Mouse (Mus musculus) testis, adult 2 months (tissue): ENCODE results near the gene Slc35e4. TPM values are rescaled to one million over a fixed set of nuclear protein-coding genes. Genes with fewer than 3 reads are reported as not detected.
"Not testable (repeated sequence)": the region's sequence is repeated elsewhere in the genome, so short reads cannot be mapped to it uniquely, and the experiment has no call there.

Experiments used
- H3K27ac ChIP-seq: fragments of 200-500 bp; 2 replicates; pipeline ENCODE4 v1.5.1; 2012; ENCODE audit warnings: low read depth, low read length; ENCODE audit not compliant: control insufficient read depth, insufficient read depth
- H3K27me3 ChIP-seq: fragments of 200-500 bp; 2 replicates; pipeline ENCODE4 v1.6.1; 2012; ENCODE audit warnings: mild to moderate bottlenecking, low read length, moderate library complexity; ENCODE audit not compliant: control insufficient read depth, insufficient read depth
- H3K36me3 ChIP-seq: fragments of 200-500 bp; 2 replicates; pipeline ENCODE4 v1.6.1; 2012; ENCODE audit warnings: mild to moderate bottlenecking, low read length; ENCODE audit not compliant: control insufficient read depth, insufficient read depth
- H3K4me1 ChIP-seq: fragments of 200-500 bp; 2 replicates; pipeline ENCODE4 v1.6.1; 2012; ENCODE audit warnings: low read length; ENCODE audit not compliant: control insufficient read depth, insufficient read depth
- H3K4me3 ChIP-seq: fragments of 200-500 bp; 2 replicates; pipeline ENCODE4 v1.5.1; 2012; ENCODE audit warnings: low read depth, mild to moderate bottlenecking, low read length, moderate library complexity, mixed read lengths; ENCODE audit not compliant: control insufficient read depth
- CTCF ChIP-seq: fragments of 200-500 bp; IDR thresholded peaks from 2 replicates; pipeline ENCODE4 v1.5.1; 2012; ENCODE audit warnings: low read depth, mild to moderate bottlenecking, inconsistent platforms, low read length, moderate library complexity; ENCODE audit not compliant: control insufficient read depth, insufficient read depth, insufficient replicate concordance
- POLR2A ChIP-seq: fragments of 200-500 bp; IDR thresholded peaks from 2 replicates; pipeline ENCODE4 v1.6.1; 2012; ENCODE audit warnings: low read depth, mild to moderate bottlenecking, inconsistent platforms, low read length, moderate library complexity; ENCODE audit not compliant: control insufficient read depth
- polyA plus RNA-seq: library from polyadenylated mRNA; depleted of rRNA; stranded (reverse); fragments of >200 nt; gene quantifications from 2 replicates; pipeline ENCODE4 v1.2.3, GENCODE M21; 2012

The Slc35e4 gene
- polyA plus RNA-seq, 1 experiment, result 0.64 TPM

GRCm38 (mm10) chr11:3913316-3914108 lies 952 bp downstream of the Slc35e4 start:
- peaks cover 17% of the 10 kb centered on the region for H3K4me1 ChIP-seq
- H3K27ac ChIP-seq, result no peak overlapping the region
- no peak for TF ChIP-seq POLR2A
- TF ChIP-seq CTCF, result no peak
- peak overlapping the region; percentile 68 for H3K4me3 ChIP-seq
- H3K27me3 ChIP-seq, result 0 out of 2 replicates have a peak, but pooled peaks cover 3% of the 10 kb centered on the region
- H3K36me3 ChIP-seq, result no peaks in the 10 kb centered on the region

- TF ChIP-seq CTCF (no peak), POLR2A (no peak)
- Histone ChIP-seq H3K27me3 (0 out of 2 replicates have a peak, but pooled peaks cover 3% of the 10 kb centered on the region), H3K36me3 (no peaks in the 10 kb centered on the region), H3K4me1 (peaks cover 17% of the 10 kb centered on the region), H3K4me3 (peak overlapping the region; percentile 68), H3K27ac (no peak overlapping the region)
These were observed 1.6 kb downstream of the Slc35e4 start for GRCm38 (mm10) chr11:3912875-3913271.

- Histone ChIP-seq H3K27ac (no peak overlapping the region), H3K4me3 (peak overlapping the region; percentile 68), H3K36me3 (no peaks in the 10 kb centered on the region), H3K27me3 (0 out of 2 replicates have a peak, but pooled peaks cover 3% of the 10 kb centered on the region), H3K4me1 (peaks cover 17% of the 10 kb centered on the region)
- TF ChIP-seq CTCF (no peak), POLR2A (no peak)
These were observed 2.2 kb downstream of the Slc35e4 start for GRCm38 (mm10) chr11:3912100-3912874.

GRCm38 (mm10) chr11:3911440-3911839 lies 3.0 kb downstream of the Slc35e4 start:
- peaks cover 17% of the 10 kb centered on the region for H3K4me1 ChIP-seq
- H3K27ac ChIP-seq, H3K4me3 ChIP-seq, H3K27me3 ChIP-seq, H3K36me3 ChIP-seq: not testable (repeated sequence)

- TF ChIP-seq POLR2A, result no peak
- TF ChIP-seq CTCF, result no peak
- H3K27me3 ChIP-seq, result 0 out of 2 replicates have a peak, but pooled peaks cover 3% of the 10 kb centered on the region
- no peak overlapping the region for H3K4me3 ChIP-seq
- peaks cover 17% of the 10 kb centered on the region for H3K4me1 ChIP-seq
- H3K27ac ChIP-seq, result no peak overlapping the region
- H3K36me3 ChIP-seq, result no peaks in the 10 kb centered on the region
These were observed 3.8 kb downstream of the Slc35e4 start for GRCm38 (mm10) chr11:3910513-3911310.

GRCm38 (mm10) chr11:3909236-3909635 lies 5.2 kb downstream of the Slc35e4 start:
- H3K4me1 ChIP-seq, result peaks cover 15% of the 10 kb centered on the region

GRCm38 (mm10) chr11:3905446-3905845 lies 9.0 kb downstream of the Slc35e4 start:
- no peaks in the 10 kb centered on the region for H3K36me3 ChIP-seq
- no peak overlapping the region for H3K4me3 ChIP-seq
- H3K27ac ChIP-seq, result no peak overlapping the region
- no peaks in the 10 kb centered on the region; the same call in 1 of the 2 replicates for H3K4me1 ChIP-seq
- H3K27me3 ChIP-seq, result no peaks in the 10 kb centered on the region
- TF ChIP-seq POLR2A (no peak), CTCF (no peak)

More at GRCm38 (mm10) chr11:3909236-3909635, 5.2 kb downstream of the Slc35e4 start:
- Histone ChIP-seq H3K27ac (no peak overlapping the region), H3K27me3 (0 out of 2 replicates have a peak, but pooled peaks cover 3% of the 10 kb centered on the region), H3K36me3 (no peaks in the 10 kb centered on the region), H3K4me3 (no peak overlapping the region)
- TF ChIP-seq CTCF (no peak), POLR2A (no peak)
